Mouse (Mus musculus) neural tube, embryonic 15.5 days (tissue): Measurements from ENCODE around the gene Ndufs6. TPM values are rescaled to one million over a fixed set of nuclear protein-coding genes. Genes with fewer than 3 reads are reported as not detected.

Source experiments
- ATAC-seq: fragments of 200-750 bp; cut with Nextera tagmentation; 2 replicates; pipeline ENCODE4 v1.8.0; 2017; ENCODE audit warnings: mild to moderate bottlenecking, moderate TSS enrichment, moderate library complexity; ENCODE audit not compliant: low FRiP score
- H3K27ac ChIP-seq: fragments of 300-500 bp; sonication (generic); replicated peaks from 2 replicates; pipeline ENCODE4 v1.5.1; 2015; ENCODE audit warnings: mild to moderate bottlenecking, inconsistent platforms
- H3K27me3 ChIP-seq: fragments of 300-500 bp; sonication (generic); replicated peaks from 2 replicates; pipeline ENCODE4 v1.6.1; 2015; ENCODE audit warnings: inconsistent platforms
- H3K36me3 ChIP-seq: fragments of 300-500 bp; sonication (generic); 2 replicates; pipeline ENCODE4 v1.6.1; 2015; ENCODE audit warnings: inconsistent platforms
- H3K4me1 ChIP-seq: fragments of 300-500 bp; sonication (generic); 2 replicates; pipeline ENCODE4 v1.6.1; 2015; ENCODE audit warnings: inconsistent platforms
- H3K4me2 ChIP-seq: fragments of 300-500 bp; sonication (generic); 2 replicates; pipeline ENCODE4 v1.6.1; 2015; ENCODE audit warnings: inconsistent platforms, mild to moderate bottlenecking, moderate library complexity
- H3K4me3 ChIP-seq: fragments of 300-500 bp; sonication (generic); replicated peaks from 2 replicates; pipeline ENCODE4 v1.5.1; 2015; ENCODE audit warnings: mild to moderate bottlenecking, inconsistent platforms
- H3K9ac ChIP-seq: fragments of 300-500 bp; sonication (generic); replicated peaks from 2 replicates; pipeline ENCODE4 v1.6.1; 2015; ENCODE audit warnings: mild to moderate bottlenecking, inconsistent platforms
- H3K9me3 ChIP-seq: fragments of 300-500 bp; sonication (generic); replicated peaks from 2 replicates; pipeline ENCODE4 v1.6.1; 2016; ENCODE audit warnings: inconsistent platforms
- WGBS: fragments of 180-500 bp; shearing (Covaris S2); methylation state at CpG from one replicate; pipeline ENCODE4 v1.1.7; 2015; ENCODE audit warnings: mixed read lengths; 5-methylcytosine and 5-hydroxymethylcytosine counted together
- polyA plus RNA-seq: library from polyadenylated mRNA; unstranded; fragments of >200 nt; fragmentation: Nextera tagmentation; extraction: Ambion mirVana; gene quantifications from 2 replicates; pipeline ENCODE4 v1.2.1, GENCODE M21; 2015

Ndufs6 gene
- polyA plus RNA-seq, 1 experiment from 2014 or later: 462 TPM

DNA sequence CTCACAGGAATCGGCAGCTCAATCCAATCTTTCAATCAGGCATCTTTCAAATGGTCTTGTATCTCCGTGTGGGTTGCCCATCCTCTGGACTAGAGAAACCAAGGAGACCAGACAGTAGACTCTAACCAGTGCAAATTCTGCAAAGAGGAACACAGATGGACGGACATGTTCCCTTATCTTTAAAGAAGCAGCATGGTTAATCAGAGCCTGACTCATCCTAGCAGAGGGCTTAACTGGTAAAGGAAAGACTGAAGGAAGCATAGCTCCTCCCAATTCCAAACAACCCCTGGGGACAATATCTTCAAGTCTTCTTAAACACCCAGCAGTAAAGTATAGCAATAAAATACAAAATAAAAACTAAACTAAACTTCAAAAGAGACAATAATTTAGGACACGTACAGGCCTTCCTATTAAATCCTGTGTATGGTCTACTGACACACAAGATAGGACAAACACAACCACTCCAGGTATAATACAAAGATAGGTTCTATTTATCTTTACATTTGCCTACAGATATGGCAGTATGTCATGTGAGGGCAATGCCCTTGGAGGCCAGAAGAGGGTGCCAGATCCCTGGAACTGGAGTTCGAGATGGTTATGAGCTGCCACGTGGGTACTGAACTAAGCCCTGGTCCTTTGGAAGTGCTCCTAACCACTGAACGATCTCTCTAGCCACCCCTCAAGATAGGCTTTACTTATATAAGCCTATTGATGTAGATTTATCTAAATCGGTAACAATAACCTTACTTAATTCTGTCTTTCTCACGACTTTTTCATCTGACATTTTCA lies 17.0 kb upstream of the Ndufs6 start:
- H3K4me1 ChIP-seq: no peaks in the 10 kb centered on the region
- 82% methylated on average over 9 of the region's 9 CpGs for WGBS
- H3K4me3 ChIP-seq: no peak overlapping the region
- H3K9ac ChIP-seq: no peak overlapping the region
- no peak for ATAC-seq
- no peaks in the 10 kb centered on the region for H3K9me3 ChIP-seq
- no peaks in the 10 kb centered on the region for H3K36me3 ChIP-seq
- no peak overlapping the region for H3K4me2 ChIP-seq
- H3K27me3 ChIP-seq: peaks cover 8% of the 10 kb centered on the region; the same call in 1 of the 2 replicates
- no peak overlapping the region for H3K27ac ChIP-seq

DNA sequence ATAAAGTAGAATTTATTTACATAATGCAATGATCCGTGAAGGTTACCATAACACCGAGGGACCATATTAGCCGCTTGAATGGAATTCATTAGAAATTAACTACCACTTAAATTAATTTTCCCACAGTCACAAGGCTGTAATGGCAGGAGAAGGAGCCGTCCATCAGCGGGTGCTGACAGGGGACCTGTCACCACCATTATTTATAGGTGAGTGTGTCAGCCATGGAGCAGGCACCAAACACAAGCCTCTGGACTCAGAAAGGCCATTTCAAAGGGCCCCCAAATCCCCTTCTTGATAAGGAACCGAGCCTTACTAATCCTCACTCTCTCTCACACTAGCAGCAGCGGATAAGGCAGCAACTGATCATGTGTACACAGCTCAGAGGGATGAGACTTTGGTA lies 8.4 kb upstream of the Ndufs6 start:
- no peak overlapping the region for H3K4me2 ChIP-seq
- H3K4me3 ChIP-seq: no peak overlapping the region
- no peak overlapping the region for H3K9ac ChIP-seq
- WGBS: 25% methylated on average over 7 of the region's 7 CpGs
- peaks cover 11% of the 10 kb centered on the region; the same call in 1 of the 2 replicates for H3K27me3 ChIP-seq
- no peaks in the 10 kb centered on the region for H3K9me3 ChIP-seq
- H3K27ac ChIP-seq: no peak overlapping the region
- H3K36me3 ChIP-seq: no peaks in the 10 kb centered on the region
- peak; percentile 43; the same call in 1 of the 2 replicates for ATAC-seq
- peaks cover 7% of the 10 kb centered on the region for H3K4me1 ChIP-seq

DNA sequence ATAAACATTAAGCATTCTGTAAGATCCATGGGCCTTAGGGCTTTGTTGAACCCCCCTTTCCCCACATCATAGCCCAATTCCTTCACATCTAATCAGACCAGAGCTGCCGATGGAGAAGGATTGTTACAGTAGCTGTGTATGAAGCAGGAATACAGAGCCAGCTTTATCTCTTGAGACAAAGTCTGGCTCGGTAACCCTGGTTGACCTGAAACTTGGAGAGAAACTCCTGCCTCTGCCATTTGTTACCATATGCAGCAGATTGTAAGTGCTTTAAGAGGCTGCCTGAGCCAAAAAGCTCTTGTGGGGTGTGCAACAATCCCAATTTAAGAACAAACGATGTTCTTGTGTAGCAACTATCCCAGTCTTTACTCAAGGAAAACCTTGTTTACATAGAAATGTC lies 3.4 kb upstream of the Ndufs6 start:
- ATAC-seq: no peak
- Histone ChIP-seq H3K9ac (peak overlapping the region; percentile 87), H3K27ac (no peak overlapping the region), H3K27me3 (0 out of 2 replicates have a peak, but pooled peaks cover 3% of the 10 kb centered on the region), H3K4me3 (peak overlapping the region; percentile 90), H3K9me3 (no peaks in the 10 kb centered on the region), H3K4me2 (peak overlapping the region; percentile 95), H3K36me3 (no peaks in the 10 kb centered on the region), H3K4me1 (peaks cover 32% of the 10 kb centered on the region)
- WGBS: 77% methylated on average over 3 of the region's 3 CpGs

DNA sequence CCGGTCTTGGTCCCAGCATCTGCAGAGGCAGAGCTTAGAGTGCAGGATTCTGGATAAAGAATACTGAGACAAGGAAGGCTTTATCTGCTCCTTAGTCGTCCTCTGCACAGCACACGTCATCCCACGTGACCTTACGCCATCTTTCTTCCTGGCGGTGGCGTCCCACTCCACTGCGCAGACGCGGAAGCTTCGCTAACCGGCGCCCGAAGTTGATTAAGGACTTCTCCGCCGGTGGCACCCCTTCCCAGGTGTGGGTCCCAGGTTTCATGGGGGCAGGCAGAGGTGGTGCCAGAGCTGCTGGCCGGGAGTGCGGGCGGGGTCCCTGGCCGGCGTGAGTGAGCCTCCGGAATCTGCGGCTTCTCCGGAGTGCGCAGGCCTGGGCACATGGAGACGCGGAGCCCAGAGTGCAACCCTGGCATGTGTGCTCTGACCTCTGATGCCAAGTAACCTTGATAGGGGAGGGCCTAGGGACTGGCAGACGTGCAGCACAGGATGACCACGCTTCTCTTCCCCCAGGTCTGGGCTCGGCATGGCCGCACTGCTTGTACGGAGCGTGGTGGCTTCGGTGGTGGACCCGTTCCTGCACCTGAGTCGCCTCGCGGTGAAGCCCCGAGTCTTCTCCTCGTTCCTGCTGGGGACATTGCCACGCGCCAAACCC lies 2.6 kb upstream of the Ndufs6 start:
- WGBS: under 1% methylated on average over 42 of the region's 42 CpGs
- H3K27ac ChIP-seq: peak overlapping the region; percentile 86
- H3K4me1 ChIP-seq: peaks cover 31% of the 10 kb centered on the region
- peak overlapping the region; percentile 87 for H3K9ac ChIP-seq
- ATAC-seq: peak; percentile 91
- H3K27me3 ChIP-seq: 0 out of 2 replicates have a peak, but pooled peaks cover 3% of the 10 kb centered on the region
- peak overlapping the region; percentile 90 for H3K4me3 ChIP-seq
- no peaks in the 10 kb centered on the region for H3K9me3 ChIP-seq
- H3K4me2 ChIP-seq: peak overlapping the region; percentile 95
- H3K36me3 ChIP-seq: peaks cover 6% of the 10 kb centered on the region; the same call in 1 of the 2 replicates

DNA sequence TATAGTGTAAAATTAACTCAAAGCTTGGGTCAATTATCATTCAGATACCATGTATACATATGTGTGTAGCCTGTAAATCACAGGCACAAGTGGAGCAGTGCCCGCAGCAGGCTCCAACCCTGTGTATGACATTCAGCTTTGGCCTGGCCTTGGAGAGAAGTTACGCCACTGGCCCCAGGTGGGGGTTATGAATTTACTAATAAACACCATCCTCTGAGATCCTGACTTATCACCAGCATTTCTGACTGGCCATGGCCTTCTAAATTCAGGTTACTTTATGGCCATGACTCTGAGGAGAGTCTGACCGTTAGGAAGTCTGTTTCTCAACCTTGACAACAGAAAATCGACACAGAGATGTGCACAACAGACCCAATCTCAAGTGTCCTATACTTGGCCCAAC lies 4.9 kb downstream of the Ndufs6 start:
- Histone ChIP-seq H3K9ac (no peak overlapping the region), H3K9me3 (no peaks in the 10 kb centered on the region), H3K4me1 (peaks cover 13% of the 10 kb centered on the region), H3K36me3 (peaks cover 58% of the 10 kb centered on the region), H3K4me3 (no peak overlapping the region), H3K27ac (no peak overlapping the region), H3K4me2 (no peak overlapping the region), H3K27me3 (no peaks in the 10 kb centered on the region)
- WGBS: 97% methylated on average over 4 of the region's 4 CpGs
- ATAC-seq: no peak

DNA sequence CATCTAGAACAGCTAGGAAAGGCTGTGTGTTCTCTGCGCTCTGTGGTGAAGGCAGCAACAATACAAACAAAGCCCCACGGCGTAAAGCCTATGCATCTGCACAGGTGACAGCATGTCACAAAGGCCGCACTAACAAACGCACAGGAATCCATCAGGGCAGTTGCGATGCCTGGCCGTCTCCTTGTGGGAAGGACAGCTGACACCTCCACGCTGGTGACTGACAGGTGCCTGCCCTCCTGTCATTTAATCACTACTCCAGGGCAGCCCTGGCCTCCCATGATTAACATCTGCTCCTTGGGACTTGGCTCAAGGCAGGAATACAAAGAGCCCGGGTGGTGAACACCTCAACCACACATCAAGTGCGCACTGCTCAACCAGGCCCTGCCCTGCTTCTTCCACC lies 5.7 kb downstream of the Ndufs6 start:
- WGBS: 95% methylated on average over 10 of the region's 10 CpGs
- Histone ChIP-seq H3K27ac (no peak overlapping the region), H3K9ac (no peak overlapping the region), H3K4me2 (no peak overlapping the region), H3K36me3 (peaks cover 65% of the 10 kb centered on the region), H3K4me1 (peaks cover 10% of the 10 kb centered on the region), H3K9me3 (no peaks in the 10 kb centered on the region), H3K27me3 (no peaks in the 10 kb centered on the region), H3K4me3 (no peak overlapping the region)
- no peak for ATAC-seq

DNA sequence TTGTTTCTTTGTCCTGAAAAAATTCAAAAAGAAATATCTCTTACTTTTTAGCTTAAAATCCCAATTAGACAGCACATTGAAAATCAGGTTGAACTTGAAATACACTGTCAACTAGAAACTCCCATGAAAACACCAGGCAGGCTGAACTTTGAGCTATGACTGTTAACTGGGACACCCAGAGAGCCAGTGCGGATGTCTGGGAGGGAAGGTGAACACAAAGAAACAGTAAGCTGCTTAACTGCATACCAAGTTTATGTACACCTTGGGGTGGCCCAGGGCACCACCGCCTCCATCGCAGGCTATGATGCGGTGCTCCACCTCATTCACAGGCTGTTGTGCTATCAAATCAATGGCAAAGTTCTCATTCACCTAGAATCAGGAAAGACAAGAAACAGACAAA lies 8.3 kb downstream of the Ndufs6 start:
- no peaks in the 10 kb centered on the region for H3K27me3 ChIP-seq
- no peaks in the 10 kb centered on the region; the same call in 1 of the 2 replicates for H3K4me1 ChIP-seq
- H3K4me2 ChIP-seq: no peak overlapping the region
- peaks cover 59% of the 10 kb centered on the region for H3K36me3 ChIP-seq
- H3K4me3 ChIP-seq: no peak overlapping the region
- no peaks in the 10 kb centered on the region for H3K9me3 ChIP-seq
- 94% methylated on average over 4 of the region's 4 CpGs for WGBS
- ATAC-seq: no peak
- no peak overlapping the region for H3K27ac ChIP-seq
- H3K9ac ChIP-seq: no peak overlapping the region

DNA sequence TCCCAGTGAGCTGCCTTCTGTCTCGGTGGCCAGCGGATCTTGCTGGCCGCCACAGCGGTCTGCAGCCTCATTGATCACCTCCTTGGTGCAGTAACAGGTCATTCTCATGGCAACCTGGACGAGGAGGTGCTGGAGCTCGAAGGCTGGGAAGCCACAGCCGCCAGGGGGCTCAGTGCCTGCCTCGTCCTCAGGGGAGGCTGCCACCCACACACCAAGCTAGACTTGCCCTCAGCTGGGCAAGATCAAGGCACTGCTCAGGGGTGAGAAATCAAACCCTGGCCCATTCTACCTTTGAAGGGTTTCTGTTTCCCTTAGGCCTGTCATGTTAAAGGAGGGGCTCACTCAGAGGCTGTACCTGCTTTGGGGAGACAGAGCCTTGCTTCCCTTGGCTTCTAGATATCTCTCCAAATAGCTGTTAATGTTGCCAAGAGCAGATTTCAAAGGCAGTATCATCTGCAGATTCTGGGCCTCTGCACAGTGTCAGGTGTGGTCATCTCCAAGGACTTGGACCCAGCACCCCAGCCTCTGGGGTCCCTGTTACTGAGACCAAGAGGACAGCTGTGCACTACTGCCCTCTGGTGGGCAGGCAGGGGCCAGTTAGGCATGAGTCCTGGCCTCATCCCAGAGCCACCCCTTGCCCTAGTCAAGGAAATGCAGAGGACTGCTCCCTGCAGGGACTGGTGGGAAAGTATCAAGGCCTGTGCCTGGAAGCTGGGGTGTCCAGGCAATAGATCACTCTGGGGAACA lies 18.0 kb downstream of the Ndufs6 start:
- Histone ChIP-seq H3K4me2 (no peak overlapping the region), H3K27ac (no peak overlapping the region), H3K4me1 (no peaks in the 10 kb centered on the region), H3K27me3 (peaks cover 3% of the 10 kb centered on the region), H3K9ac (no peak overlapping the region), H3K9me3 (no peaks in the 10 kb centered on the region), H3K4me3 (no peak overlapping the region), H3K36me3 (no peaks in the 10 kb centered on the region)
- peak; percentile 46; the same call in 1 of the 2 replicates for ATAC-seq
- 41% methylated on average over 8 of the region's 8 CpGs for WGBS

DNA sequence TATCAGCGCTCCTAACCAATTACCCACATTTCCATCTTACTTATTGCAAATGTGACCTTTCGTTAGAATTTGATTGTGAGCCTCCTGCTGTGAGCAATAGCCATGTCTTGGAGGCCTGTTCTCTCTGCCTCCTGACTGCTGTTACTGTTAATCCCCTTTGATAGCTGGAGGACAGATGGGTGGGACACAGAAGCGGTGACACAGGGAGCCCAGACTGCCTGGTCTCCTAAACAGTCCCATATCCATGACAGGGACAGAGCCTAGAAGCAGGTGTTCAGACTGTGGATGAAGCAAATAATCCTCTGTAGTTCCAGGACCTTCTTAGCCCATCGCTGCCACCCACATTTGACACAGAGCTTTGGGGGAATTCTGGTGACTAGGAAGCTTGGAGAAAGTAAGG lies 21.9 kb downstream of the Ndufs6 start:
- H3K4me3 ChIP-seq: no peak overlapping the region
- H3K27ac ChIP-seq: no peak overlapping the region
- peaks cover 3% of the 10 kb centered on the region for H3K27me3 ChIP-seq
- no peaks in the 10 kb centered on the region for H3K36me3 ChIP-seq
- 63% methylated on average over 4 of the region's 4 CpGs for WGBS
- no peak overlapping the region for H3K4me2 ChIP-seq
- no peak overlapping the region for H3K9ac ChIP-seq
- H3K4me1 ChIP-seq: no peaks in the 10 kb centered on the region
- H3K9me3 ChIP-seq: no peaks in the 10 kb centered on the region
- ATAC-seq: no peak

DNA sequence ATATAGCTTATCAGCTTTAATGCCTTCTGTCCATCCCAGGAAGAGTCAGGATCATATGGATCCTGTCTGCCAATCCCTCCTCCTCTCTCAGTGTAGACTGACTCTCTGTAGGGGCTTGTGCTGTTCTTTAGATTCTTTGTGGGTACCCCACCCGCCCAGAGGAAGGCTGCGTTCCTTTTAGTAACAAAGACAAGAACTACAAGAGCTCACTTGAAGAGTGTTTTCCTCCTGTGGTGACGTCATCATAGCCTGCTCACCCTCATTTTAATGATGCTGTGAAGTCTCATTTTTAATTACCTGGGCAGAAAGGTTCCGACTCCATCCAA lies 22.3 kb downstream of the Ndufs6 start:
- 59% methylated on average over 4 of the region's 4 CpGs for WGBS
- no peak for ATAC-seq
- H3K27me3 ChIP-seq: peaks cover 3% of the 10 kb centered on the region

DNA sequence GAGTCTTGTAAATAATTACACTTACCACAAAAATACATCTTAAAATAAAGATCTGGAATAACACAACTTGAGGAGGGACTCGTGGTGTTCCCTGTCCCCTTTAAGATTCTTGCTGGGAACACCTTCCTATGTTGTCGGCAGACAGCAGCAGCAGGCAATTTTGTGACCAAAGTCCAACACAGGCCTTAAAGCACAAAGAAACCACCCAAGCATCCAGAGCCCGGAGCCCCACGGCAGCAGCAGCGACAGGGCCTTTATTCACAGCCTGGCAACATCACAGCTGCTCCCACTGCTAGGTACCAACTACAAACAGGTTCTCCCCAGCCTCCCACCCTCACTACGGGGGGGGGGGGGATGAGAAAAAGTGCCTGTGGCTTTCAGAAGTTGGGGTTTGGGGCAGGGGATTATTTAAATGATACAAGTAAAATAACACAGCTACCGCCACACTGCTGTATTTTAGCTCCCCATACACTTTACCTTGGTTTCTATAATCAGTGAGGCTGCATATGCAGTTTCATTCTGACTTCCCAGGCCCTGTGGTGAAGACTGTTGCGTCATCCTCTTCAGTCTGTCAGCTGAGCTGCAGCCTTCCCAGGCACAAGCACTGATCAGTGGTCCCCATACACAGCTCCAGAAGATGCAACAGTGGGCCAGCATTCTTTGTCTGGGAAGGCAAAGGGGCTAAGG lies 22.8 kb downstream of the Ndufs6 start:
- Histone ChIP-seq H3K27me3 (peaks cover 3% of the 10 kb centered on the region), H3K4me3 (no peak overlapping the region), H3K9ac (no peak overlapping the region), H3K27ac (no peak overlapping the region), H3K9me3 (no peaks in the 10 kb centered on the region), H3K36me3 (no peaks in the 10 kb centered on the region), H3K4me2 (no peak overlapping the region), H3K4me1 (no peaks in the 10 kb centered on the region)
- no peak for ATAC-seq
- WGBS: 33% methylated on average over 8 of the region's 8 CpGs

More for the DNA sequence above, 22.3 kb downstream of the Ndufs6 start:
- H3K4me2 ChIP-seq: no peak overlapping the region
- H3K36me3 ChIP-seq: no peaks in the 10 kb centered on the region
- H3K4me1 ChIP-seq: no peaks in the 10 kb centered on the region
- no peak overlapping the region for H3K27ac ChIP-seq
- no peaks in the 10 kb centered on the region for H3K9me3 ChIP-seq
- H3K9ac ChIP-seq: no peak overlapping the region
- no peak overlapping the region for H3K4me3 ChIP-seq
